Mouse (Mus musculus) frontal cortex, postnatal 36 days (tissue): ENCODE measurements around the gene Nfib.

ENCODE experiments used
- DNase-seq, 2 experiments: peaks; one replicate each; pipeline ENCODE4 v3.0.0; 2022; ENCODE audit warnings: low spot score in 2 of 2

The Nfib gene

GRCm38 (mm10) chr4:82392496-82392895 is 313.1 kb downstream of the Nfib start:
- no peak for DNase-seq

GRCm38 (mm10) chr4:82391726-82392472 is 313.7 kb downstream of the Nfib start:
- no peak for DNase-seq

DNA sequence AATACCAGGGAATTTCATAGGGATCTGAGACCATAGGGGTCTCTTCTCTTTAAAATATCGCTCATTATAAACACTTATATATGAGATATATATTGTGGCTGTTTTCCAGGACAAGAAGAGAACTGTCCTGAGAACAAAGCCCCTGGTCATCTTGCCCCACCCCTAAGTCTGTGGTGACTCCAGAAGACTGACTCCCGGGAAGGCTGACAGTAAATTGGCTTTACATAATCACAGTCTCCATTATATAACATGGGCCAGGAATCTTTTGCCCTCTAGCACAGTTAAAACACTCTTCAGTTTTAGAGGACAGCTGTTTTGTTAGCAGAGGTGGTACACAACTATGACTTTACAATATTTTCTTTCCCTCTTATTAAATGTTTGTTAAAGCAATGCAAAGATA is 315.0 kb downstream of the Nfib start:
- DNase-seq: no peak

DNA sequence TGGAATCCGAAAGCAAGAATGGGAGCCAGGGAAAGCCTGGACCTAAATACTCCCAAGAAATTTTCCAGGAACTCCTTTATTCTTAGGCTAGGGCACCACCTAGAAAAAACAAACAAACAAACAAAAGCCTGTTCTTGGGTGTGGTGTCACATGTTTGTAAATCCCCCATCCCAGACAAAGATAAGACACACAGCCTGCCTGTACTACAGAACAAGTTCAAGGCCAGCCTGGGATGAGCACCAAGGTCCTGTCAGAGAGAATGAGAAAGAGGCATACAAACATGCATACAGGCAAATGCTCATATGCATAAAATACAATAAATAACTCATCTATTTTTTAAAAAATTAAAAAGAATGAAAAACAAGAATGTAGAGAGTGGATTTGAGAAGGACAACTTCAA is 315.7 kb downstream of the Nfib start:
- no peak for DNase-seq

GRCm38 (mm10) chr4:82387620-82388019 is 317.9 kb downstream of the Nfib start:
- DNase-seq: no peak

DNA sequence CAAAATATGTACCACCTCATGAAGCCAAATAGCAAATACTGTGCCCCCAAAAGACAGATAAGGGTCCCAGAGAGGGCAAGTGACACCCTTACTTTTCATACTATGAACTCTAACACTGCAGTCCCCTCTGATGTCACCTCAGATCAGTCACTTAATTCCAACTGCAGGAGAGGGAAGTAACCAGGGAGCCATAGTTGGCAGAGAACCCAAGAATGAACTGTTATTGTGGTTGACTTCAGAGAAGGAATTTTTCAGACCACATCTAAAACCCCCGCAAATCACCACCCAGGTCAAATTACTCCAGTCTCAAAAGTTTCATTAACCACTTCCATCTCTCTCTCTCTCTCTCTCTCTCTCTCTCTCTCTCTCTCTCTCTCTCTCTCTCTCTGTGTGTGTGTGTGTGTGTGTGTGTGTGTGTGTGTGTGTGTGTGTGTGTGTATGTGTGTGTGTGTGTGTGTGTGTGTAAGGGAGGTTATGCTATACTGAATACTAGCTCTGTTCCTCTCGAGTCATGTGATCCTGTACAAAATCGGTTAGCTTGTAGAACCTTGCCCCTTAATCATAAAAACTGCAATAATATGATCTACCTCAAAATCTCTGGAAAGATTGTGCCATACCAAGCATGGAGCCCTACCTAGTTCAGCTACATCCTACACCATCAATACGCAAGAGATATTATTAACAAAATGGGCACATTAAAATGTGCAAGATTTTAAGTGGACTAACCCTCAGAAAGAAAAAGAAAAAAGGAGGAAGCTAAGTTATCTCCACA is 319.1 kb downstream of the Nfib start:
- DNase-seq: no peak

DNA sequence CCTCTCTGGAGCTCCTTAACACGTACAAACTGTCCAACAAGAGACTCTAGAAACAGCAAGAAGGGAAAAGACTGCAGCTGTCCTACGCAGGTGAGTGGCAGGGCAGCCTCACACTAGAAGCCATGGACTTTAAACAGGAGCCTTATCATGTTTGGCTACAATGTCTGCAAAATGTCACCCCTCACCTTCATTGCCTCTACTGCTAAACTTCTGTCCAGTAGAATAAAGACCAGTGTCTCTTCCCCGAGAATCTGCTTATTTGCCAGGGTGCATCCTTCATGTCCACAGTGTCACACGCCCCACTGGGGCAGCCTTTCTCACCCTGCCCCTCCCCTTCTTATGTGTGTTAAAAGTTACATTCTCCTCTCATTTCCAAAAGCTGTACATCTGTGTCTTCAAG is 319.9 kb downstream of the Nfib start:
- DNase-seq: no peak

DNA sequence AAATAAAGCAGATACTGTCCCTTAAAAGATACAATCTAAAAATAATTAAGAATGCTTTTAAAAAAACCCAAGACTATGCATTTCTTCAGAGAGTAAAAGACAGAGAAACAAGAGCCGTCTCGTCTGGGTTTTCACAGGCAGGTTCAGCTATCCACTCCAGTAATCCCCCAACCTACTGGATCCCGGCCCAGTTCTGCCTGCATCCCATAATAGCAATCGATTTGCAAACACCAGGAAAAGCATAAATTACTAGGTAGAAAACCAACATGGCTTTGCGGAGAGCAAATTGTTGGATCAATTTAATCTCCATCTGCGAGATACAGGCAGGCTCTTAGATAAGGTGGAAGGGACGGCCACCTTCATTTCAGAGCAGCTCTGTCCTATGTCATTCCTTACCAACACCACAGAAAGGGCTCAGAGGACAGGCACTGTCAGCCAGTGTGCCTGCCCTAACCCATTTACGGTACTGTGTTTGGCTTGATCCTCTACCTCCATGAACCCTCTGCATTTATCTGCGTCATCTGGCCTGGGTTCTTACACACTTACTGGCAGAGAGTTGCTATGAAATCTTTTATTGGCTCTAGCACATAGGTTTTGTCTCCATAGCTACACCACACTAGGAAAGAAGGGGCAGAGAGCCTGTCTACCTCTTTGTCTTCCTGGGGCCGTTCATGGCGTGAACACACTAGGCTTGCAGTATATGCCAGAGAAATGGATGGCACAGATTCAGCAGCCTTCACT is 321.4 kb downstream of the Nfib start:
- DNase-seq: no peak

DNA sequence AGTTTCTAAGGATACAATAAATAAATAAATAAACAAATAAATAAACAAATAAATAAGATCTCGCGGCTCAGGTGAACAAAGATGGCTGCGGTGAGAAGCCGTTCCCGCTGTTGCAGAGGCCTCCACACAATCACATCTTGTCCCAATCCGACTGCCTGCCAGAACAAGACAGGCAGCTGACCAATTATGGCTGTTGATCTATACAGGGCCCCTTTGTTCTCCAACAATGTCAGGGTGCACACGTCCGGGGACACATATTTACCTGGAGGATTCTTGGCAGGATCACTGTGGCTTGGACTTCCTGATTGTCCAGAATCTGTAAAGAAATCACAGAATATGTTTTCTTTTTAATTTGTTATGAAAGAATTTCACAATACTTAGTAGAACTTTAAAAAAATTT is 322.2 kb downstream of the Nfib start:
- no peak for DNase-seq

GRCm38 (mm10) chr4:82381786-82382185 is 323.8 kb downstream of the Nfib start:
- no peak for DNase-seq

DNA sequence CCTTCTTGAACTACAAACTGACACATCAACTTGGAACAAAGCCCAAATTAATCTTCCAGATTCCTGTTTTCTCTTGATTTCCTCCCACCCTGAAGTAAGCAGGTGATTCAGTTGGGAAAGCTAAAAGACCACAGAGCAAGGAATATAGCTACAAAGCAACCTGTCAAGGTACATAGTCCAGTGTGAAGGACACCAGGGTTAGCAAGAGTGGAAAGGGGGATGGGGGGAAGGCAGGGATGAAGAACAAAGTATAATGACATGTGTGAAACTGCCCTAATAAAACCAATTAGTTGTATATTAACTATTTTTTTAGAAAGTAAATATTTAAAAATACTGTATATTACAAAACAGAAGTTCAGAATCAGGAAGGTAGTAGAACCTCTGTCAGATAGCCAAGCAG is 325.0 kb downstream of the Nfib start:
- no peak for DNase-seq

DNA sequence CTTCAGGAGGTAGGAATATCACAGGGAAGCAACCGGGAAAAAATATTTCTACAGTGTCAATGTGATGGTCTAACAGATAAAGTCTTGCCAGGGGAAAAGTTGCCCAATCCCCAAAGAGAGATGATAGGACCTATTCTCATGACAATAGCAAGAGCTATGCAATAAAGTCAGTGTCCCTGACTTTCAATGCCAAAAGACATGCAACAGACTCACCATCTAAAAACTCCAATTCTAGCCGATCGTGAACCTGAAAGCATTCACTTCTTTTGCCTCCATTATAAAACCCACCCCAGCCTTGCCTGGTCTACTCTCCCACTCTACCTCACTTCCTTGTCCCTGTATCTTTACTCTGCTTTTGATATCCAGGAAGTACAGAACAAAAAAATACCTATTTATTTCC is 327.5 kb downstream of the Nfib start:
- DNase-seq: no peak

GRCm38 (mm10) chr4:82377621-82378020 is 327.9 kb downstream of the Nfib start:
- DNase-seq: no peak

GRCm38 (mm10) chr4:82374560-82374959 is 331.0 kb downstream of the Nfib start:
- no peak for DNase-seq

DNA sequence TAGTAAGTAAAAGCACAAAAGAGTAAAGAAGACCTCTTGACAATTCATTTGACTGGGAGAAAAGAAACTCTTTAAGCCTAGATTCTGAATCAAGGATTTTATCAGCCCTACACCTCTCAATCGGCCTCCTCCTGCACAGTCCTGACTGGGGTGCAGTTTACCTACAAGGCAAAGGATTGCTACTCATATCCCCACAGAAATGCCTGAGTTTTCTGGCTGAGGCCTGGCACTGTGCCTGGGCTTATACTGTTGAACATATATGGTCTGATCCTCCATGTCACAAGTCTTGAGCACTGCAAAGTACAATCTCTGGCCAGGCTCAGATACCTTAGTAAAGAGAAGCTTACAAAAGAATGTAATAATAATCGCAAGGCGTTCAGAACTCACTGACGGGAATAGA is 333.3 kb downstream of the Nfib start:
- no peak for DNase-seq

- DNase-seq: no peak
Measured at GRCm38 (mm10) chr4:82371471-82371870, 334.1 kb downstream of the Nfib start.

DNA sequence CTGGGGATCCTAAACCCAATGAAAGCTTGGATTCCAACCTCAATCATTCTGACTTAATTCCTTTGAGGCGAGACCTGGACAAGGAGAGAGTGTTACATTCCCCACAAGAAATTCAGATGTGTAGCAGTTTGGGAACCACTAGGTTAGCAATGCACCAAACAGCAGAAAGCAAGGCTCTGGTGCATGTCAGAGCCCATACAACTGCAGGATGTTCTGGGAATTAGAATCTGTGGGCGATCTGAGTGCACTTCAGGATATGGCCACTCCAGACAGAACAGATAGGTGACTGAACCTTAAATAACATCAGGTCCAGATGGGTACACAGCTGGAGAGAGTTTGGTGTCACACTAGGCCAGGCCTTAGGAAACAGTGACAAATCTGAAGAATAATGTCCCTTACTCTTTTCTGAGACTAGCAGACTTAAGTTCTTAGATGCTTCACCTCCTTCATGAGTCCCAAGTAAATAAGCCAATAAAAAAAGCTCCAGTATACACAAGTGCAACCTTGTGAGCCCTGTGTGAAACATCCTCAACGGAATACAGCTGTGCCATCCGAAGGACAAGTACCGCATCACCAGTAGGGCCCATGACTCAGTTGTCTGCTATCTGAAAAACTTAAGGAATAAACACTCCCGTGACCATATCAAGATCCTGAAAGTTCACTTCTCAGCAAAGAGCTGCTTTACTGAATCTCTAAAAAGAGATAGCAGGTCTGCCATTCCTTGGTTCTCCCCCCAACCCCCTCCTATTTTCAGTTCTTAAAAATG is 336.4 kb downstream of the Nfib start:
- DNase-seq: no peak

GRCm38 (mm10) chr4:82368091-82368775 is 337.3 kb downstream of the Nfib start:
- DNase-seq: no peak

- DNase-seq: no peak
Measured at GRCm38 (mm10) chr4:82364696-82365385, 340.7 kb downstream of the Nfib start.

- DNase-seq: no peak
Measured at GRCm38 (mm10) chr4:82363951-82364350, 341.6 kb downstream of the Nfib start.

DNA sequence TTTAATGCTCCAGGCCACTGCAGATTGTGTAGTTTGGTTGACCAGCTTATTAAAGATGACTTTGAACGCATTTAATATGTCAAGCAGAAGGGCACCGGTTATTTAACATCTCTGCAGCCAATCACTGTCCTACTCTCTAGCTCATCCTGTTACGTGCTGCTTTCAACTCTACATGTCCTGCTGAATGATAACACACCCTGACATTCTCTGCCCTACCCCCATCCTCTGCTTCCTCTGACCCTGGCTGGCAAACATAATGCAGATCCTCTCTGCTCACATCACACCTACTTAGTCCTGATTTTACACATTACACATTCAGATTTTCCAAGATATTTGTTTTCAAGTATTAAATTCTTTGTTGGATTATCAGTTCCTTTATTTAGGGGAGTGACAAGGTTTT is 343.3 kb downstream of the Nfib start:
- no peak for DNase-seq
